Mouse (Mus musculus) adrenal gland, postnatal 0 days (tissue): Measurements from ENCODE around the gene Hist1h2bf. TPM values are rescaled to one million over a fixed set of nuclear protein-coding genes. Genes with fewer than 3 reads are reported as not detected.

Source experiments
- microRNA-seq: library from miRNA; unstranded; fragments of <30 nt; microRNA quantifications from one replicate; pipeline ENCODE4, GENCODE M21; 2016; ENCODE audit warnings: borderline replicate concordance; ENCODE audit not compliant: insufficient number of aligned reads
- polyA plus RNA-seq: library from polyadenylated mRNA; unstranded; fragments of >200 nt; fragmentation: Nextera tagmentation; extraction: Ambion mirVana; gene quantifications from 2 replicates; pipeline ENCODE4 v1.2.1, GENCODE M21; 2015

Gene Hist1h2bf
- polyA plus RNA-seq, 1 experiment from 2014 or later = 0.86 TPM

Small RNA genes lying within 50 kb of the gene (microRNA-seq; reads per million reads assigned to microRNA genes)
- gene Gm44297 = not detected
- not detected for gene Gm44359
- not detected for gene Gm44394

Other genes with a start within 250 kb of the Hist1h2bf start
- gene Zfp322a, start 205.0 kb downstream of the Hist1h2bf start, polyA plus RNA-seq = 21.0 and 26.2 TPM in 2 replicates
- 7.9 and 11.4 TPM in 2 replicates for gene Abt1, start 150.3 kb downstream of the Hist1h2bf start, polyA plus RNA-seq
- gene Btn1a1, start 108.3 kb downstream of the Hist1h2bf start, polyA plus RNA-seq = 0.06 and 0.30 TPM in 2 replicates
- gene Btn2a2, start 85.3 kb downstream of the Hist1h2bf start, polyA plus RNA-seq = 0.30 TPM in 1 of 2 replicates, not detected in the other
- gene Hist1h4h, start 43.1 kb downstream of the Hist1h2bf start, polyA plus RNA-seq = 11.5 and 11.7 TPM in 2 replicates
- 3.9 and 7.2 TPM in 2 replicates for gene Hist1h2af, start 40.3 kb downstream of the Hist1h2bf start, polyA plus RNA-seq
- 1.4 and 1.9 TPM in 2 replicates for gene Hist1h3g, start 38.8 kb downstream of the Hist1h2bf start, polyA plus RNA-seq
- 0.24 and 0.48 TPM in 2 replicates for gene Hist1h2bh, start 30.8 kb downstream of the Hist1h2bf start, polyA plus RNA-seq
- 0.75 and 0.84 TPM in 2 replicates for gene Hist1h3f, start 30.1 kb downstream of the Hist1h2bf start, polyA plus RNA-seq
- not detected in 2 replicates for gene Hist1h4f, start 22.5 kb downstream of the Hist1h2bf start, polyA plus RNA-seq
- gene Hist1h1d, start 20.9 kb downstream of the Hist1h2bf start, polyA plus RNA-seq = 0.26 and 0.41 TPM in 2 replicates
- gene Hist1h3e, start 11.8 kb downstream of the Hist1h2bf start, polyA plus RNA-seq = 3.7 and 4.0 TPM in 2 replicates
- gene Hist1h2ae, start 3.0 kb downstream of the Hist1h2bf start, polyA plus RNA-seq = 38.1 and 43.6 TPM in 2 replicates
- 2.6 and 5.2 TPM in 2 replicates for gene Hist1h2bg, start 2.8 kb downstream of the Hist1h2bf start, polyA plus RNA-seq
- gene Hist1h2ad, start 185 bp upstream of the Hist1h2bf start, polyA plus RNA-seq = 0.74 and 1.1 TPM in 2 replicates
- gene Hist1h3d, start 1.6 kb upstream of the Hist1h2bf start, polyA plus RNA-seq = 1.9 and 2.4 TPM in 2 replicates
- 48.4 and 56.4 TPM in 2 replicates for gene Hist1h4d, start 7.4 kb upstream of the Hist1h2bf start, polyA plus RNA-seq
- gene Hist1h2be, start 46.9 kb upstream of the Hist1h2bf start, polyA plus RNA-seq = 1.3 and 1.7 TPM in 2 replicates
- gene Hist1h1e, start 48.4 kb upstream of the Hist1h2bf start, polyA plus RNA-seq = 13.4 and 14.3 TPM in 2 replicates
- 0.62 and 1.6 TPM in 2 replicates for gene Hist1h2ac, start 109.8 kb upstream of the Hist1h2bf start, polyA plus RNA-seq
- 173 and 221 TPM in 2 replicates for gene Hist1h2bc, start 110.0 kb upstream of the Hist1h2bf start, polyA plus RNA-seq
- not detected in 2 replicates for gene Hist1h1t, start 121.6 kb upstream of the Hist1h2bf start, polyA plus RNA-seq
- 3.9 and 5.8 TPM in 2 replicates for gene Hist1h4c, start 124.3 kb upstream of the Hist1h2bf start, polyA plus RNA-seq
- gene Hfe, start 136.7 kb upstream of the Hist1h2bf start, polyA plus RNA-seq = 27.9 and 33.6 TPM in 2 replicates
- 137 and 180 TPM in 2 replicates for gene Hist1h1c, start 164.6 kb upstream of the Hist1h2bf start, polyA plus RNA-seq
- gene Hist1h3c, start 171.4 kb upstream of the Hist1h2bf start, polyA plus RNA-seq = 1.2 and 1.4 TPM in 2 replicates
- gene Hist1h2bb, start 172.5 kb upstream of the Hist1h2bf start, polyA plus RNA-seq = 0.84 and 0.95 TPM in 2 replicates
- gene Hist1h2ab, start 176.9 kb upstream of the Hist1h2bf start, polyA plus RNA-seq = 18.1 and 21.8 TPM in 2 replicates
- gene Hist1h3b, start 178.1 kb upstream of the Hist1h2bf start, polyA plus RNA-seq = 2.5 and 3.1 TPM in 2 replicates
- gene Hist1h4b, start 182.8 kb upstream of the Hist1h2bf start, polyA plus RNA-seq = 0.50 and 1.1 TPM in 2 replicates
- 0.52 TPM in 1 of 2 replicates, not detected in the other for gene Hist1h4a, start 187.0 kb upstream of the Hist1h2bf start, polyA plus RNA-seq
- gene Hist1h3a, start 188.2 kb upstream of the Hist1h2bf start, polyA plus RNA-seq = 1.1 and 1.8 TPM in 2 replicates
- gene Hist1h1a, start 189.5 kb upstream of the Hist1h2bf start, polyA plus RNA-seq = 1.2 and 1.8 TPM in 2 replicates
- gene Trim38, start 195.7 kb upstream of the Hist1h2bf start, polyA plus RNA-seq = 0.12 TPM in 1 of 2 replicates, not detected in the other
- gene Slc17a2, start 232.8 kb upstream of the Hist1h2bf start, polyA plus RNA-seq = 1.1 and 1.3 TPM in 2 replicates